In genomic region chr14:59492376-59492775, GRCm38 (mm10) we compare ENCODE assay signal across 17 mouse cellular contexts.
"Had no signal": no experiment of that assay in that cellular context is flagged by ENCODE, and none has a peak within 500 bp of the region (broad histone marks: within the 10 kb centered on the region; RNA-seq: fewer than 3 reads in every experiment).

No protein-coding gene starts in this region.

- H3K9me3 ChIP-seq: lung, embryonic 15.5 days; megakaryocyte, embryonic 14.5 days; midbrain, embryonic 13.5 days; midbrain, embryonic 15.5 days; neural tube, embryonic 12.5 days; stomach, embryonic 15.5 days had no signal

- H3K4me3 ChIP-seq: lung, embryonic 15.5 days; megakaryocyte, embryonic 14.5 days; midbrain, embryonic 13.5 days; midbrain, embryonic 15.5 days; neural tube, embryonic 12.5 days; stomach, embryonic 15.5 days had no signal

- DNase-seq: liver, postnatal 0 days; lung, adult 2 months; lung, postnatal 14 days; right cerebral cortex, postnatal 14 days; thymus, adult 2 months; thymus, postnatal 25 days; thymus, postnatal 4 days had no signal

- ATAC-seq: liver, postnatal 0 days; lung, postnatal 0 days; midbrain, embryonic 13.5 days; midbrain, embryonic 15.5 days had no signal

- H3K27ac ChIP-seq: lung, embryonic 15.5 days; macrophage; midbrain, embryonic 13.5 days; midbrain, embryonic 15.5 days; neural tube, embryonic 12.5 days; stomach, embryonic 15.5 days; stomach, postnatal 0 days had no signal

- H3K4me1 ChIP-seq: lung, embryonic 15.5 days; midbrain, embryonic 13.5 days; midbrain, embryonic 15.5 days; neural tube, embryonic 12.5 days; stomach, embryonic 15.5 days had no signal

- H3K27me3 ChIP-seq: lung, embryonic 15.5 days; megakaryocyte, embryonic 14.5 days; midbrain, embryonic 13.5 days; midbrain, embryonic 15.5 days; neural tube, embryonic 12.5 days; stomach, embryonic 15.5 days had no signal

- H3K4me2 ChIP-seq: lung, embryonic 15.5 days; midbrain, embryonic 11.5 days; midbrain, embryonic 13.5 days; midbrain, embryonic 15.5 days; neural tube, embryonic 12.5 days; stomach, embryonic 15.5 days had no signal

- H3K36me3 ChIP-seq: lung, embryonic 15.5 days; midbrain, embryonic 13.5 days; midbrain, embryonic 15.5 days; neural tube, embryonic 12.5 days; stomach, embryonic 15.5 days had no signal

- H3K9ac ChIP-seq: liver, postnatal 0 days; lung, embryonic 15.5 days; midbrain, embryonic 13.5 days; midbrain, embryonic 15.5 days; neural tube, embryonic 12.5 days; stomach, embryonic 15.5 days had no signal
